Mouse (Mus musculus): ENCODE measurements around the gene H2-Oa.

The H2-Oa gene

GRCm38 (mm10) chr17:34121879-34122187 lies 29.7 kb downstream of the H2-Oa start:
- DNase-seq (ENCODE audit: low read depth, low spot score) = peak; percentile 88

- peak; percentile 96 for DNase-seq (ENCODE audit: low read depth, low spot score)
Measured at GRCm38 (mm10) chr17:34122188-34122984, 30.2 kb downstream of the H2-Oa start, which contains the start of gene Brd2. Brd2 (minus strand) TSS chr17:34122634.

GRCm38 (mm10) chr17:34123111-34123510 lies 31.0 kb downstream of the H2-Oa start:
- no peak for DNase-seq (ENCODE audit: low read depth, low spot score)

GRCm38 (mm10) chr17:34123518-34123917 lies 31.4 kb downstream of the H2-Oa start:
- peak; percentile 63 for DNase-seq (ENCODE audit: low read depth, low spot score)

GRCm38 (mm10) chr17:34124649-34125048 lies 32.5 kb downstream of the H2-Oa start:
- peak; percentile 48 for DNase-seq (ENCODE audit: low read depth, low spot score)

GRCm38 (mm10) chr17:34126826-34127420 lies 34.8 kb downstream of the H2-Oa start:
- no peak for DNase-seq (ENCODE audit: low read depth, low spot score)

DNA sequence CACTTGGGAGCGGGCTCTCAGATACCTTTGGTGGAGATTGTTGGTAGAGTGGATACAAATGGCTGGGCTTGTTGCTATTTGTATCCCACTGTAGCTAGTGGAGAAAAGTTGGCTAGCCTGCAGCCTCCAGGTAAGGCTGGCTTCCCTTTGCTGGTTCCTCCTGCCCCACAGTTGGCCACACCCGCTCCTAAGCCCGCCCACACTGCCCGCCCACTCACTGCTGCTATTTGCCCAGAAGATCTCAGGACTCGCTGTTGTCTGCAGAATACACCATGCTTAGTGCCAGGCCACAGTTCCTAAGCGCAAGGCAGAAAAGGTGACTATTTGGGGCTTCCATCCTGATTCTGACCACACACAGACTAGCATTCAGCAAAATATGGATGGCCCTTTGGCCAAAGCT lies 35.3 kb downstream of the H2-Oa start:
- peak; percentile 46 for DNase-seq (ENCODE audit: low read depth, low spot score)

DNA sequence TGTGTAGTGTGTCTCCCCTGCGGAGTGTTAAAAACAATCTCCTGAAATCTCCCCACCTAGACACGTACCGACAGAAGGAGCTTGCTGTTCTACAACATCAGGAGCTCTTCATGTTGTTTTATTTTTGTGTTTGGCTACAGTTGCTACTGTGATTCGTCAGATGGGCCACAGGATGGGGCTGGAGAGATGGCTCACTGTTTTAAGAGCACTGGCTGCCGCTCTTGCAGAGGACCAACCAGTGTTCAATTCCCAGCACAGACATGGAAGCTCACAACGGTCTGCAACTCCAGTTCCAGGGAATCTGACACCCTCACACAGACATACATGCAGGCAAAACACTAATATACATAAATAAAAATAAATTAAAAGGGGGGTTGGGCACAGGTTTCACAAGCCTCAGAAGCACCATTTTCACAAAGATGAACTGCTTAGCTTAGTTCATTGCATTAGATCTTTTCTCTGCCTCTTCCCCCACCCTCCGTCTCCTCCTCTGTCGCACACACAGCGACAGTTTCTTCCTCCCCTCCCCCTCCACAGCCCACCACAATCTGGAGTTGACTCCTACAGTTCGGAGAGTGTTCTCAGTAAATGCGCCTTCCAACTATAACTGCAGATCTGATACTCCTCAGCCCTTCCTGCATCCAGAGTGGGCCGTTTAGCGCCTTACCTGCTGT lies 36.3 kb downstream of the H2-Oa start:
- peak; percentile 35 for DNase-seq (ENCODE audit: low read depth, low spot score)

DNA sequence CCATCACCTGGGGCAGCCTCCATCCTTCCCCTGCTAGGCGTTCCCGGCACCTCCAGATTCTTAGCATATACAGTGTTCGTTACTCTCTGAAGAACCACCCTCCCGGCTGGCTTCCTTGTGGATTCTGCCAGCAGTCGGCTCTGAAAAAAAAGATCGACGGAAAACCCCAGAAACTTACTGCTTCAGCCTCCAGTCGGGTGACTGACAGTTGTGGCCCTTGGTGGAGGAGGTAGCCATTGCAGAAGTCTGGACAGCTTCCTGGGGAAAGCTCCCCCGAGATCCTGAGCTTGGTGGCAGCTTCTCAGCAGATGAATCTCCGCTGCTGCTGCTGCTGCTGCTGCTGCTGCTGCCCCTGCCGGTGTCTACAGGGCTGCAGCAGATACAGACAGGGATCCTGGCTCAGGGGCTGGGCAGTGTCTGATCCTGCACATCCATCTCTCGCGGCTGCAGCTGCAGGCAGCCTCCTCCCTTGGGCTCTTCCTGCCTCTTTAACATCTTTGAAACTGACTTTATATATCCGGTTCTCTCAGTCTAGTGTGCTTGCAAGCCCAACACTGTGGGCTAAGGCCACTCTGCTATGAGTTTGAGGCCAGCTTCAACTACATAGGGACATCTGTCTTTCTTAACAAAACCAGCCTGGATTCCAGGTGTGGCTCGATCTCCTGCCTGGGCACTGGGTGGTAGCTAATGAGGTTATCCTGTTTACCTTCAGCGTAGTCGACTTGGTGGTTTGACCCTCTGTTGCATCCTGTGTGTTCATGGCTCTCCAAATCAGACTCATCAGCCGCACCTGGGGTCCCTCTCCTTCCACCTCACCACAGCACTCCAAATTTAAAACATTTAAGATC lies 37.0 kb downstream of the H2-Oa start:
- no peak for DNase-seq (ENCODE audit: low read depth, low spot score)

DNA sequence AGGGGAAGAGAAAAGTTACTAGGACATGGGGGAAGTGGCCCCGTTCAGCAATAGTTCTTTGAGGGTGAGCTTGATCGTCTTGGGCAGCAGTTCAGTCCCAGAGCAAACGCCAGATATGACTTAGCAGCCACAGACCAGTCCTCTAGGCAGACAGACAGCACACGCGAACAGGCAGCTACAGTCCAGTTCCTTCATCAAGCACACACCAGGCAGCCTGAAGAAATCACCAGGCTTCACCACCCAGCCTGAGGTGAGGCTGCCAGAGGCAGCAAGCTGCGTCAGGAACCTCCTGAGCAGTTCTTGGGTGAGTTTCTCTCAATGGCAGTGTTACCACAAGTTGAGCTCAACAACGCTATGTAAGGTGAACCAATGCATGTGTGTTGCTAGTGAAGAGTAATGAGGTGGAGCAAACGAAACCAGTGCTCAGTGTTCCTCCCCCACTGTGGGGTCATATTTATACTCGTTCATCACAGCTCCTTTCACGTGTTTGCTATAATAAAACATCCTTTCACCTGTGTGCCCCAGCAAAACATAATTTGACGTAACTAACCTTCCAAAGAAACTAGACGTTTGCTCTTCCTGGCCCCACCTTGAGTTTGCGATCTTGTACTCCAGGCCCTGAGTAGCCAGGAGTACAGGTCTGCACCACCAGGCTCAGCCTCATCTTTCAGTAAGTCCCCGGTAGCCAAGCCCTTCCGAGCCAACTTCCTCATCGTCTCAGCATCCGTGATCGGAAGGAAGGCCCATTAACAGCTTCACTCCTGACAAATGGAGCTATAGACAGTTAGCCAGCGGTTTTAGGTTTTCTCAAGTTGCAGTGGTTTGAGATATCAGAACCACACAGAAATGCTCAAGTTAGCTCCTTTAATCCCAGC lies 38.2 kb downstream of the H2-Oa start:
- no peak for DNase-seq (ENCODE audit: low read depth, low spot score)

- no peak for DNase-seq (ENCODE audit: low read depth, low spot score)
Measured at GRCm38 (mm10) chr17:34131911-34132310, 39.8 kb downstream of the H2-Oa start.

- peak; percentile 61 for DNase-seq (ENCODE audit: low read depth, low spot score)
Measured at GRCm38 (mm10) chr17:34133289-34133688, 41.1 kb downstream of the H2-Oa start.

GRCm38 (mm10) chr17:34134451-34134850 lies 42.3 kb downstream of the H2-Oa start:
- peak; percentile 67 for DNase-seq (ENCODE audit: low read depth, low spot score)

GRCm38 (mm10) chr17:34135297-34136224 lies 43.4 kb downstream of the H2-Oa start:
- DNase-seq (ENCODE audit: low read depth, low spot score) = peak; percentile 100

DNA sequence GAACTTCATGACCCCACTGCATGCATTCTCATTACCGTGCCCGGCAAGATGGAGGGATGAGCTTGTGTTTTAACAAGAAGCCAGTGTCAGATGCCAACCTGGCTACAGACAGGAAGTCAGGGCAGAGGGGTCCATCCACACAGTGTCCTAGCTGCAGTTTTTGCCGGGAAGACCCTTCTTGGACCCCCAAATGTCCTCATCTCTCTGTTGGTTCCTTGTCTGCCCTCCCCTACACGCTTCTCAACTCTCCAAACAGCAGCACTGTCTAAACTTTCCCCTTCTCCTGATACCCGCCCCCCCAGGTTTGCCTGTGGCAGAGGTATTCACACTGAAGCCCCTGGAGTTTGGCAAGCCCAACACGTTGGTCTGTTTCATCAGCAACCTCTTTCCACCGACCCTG lies 45.5 kb downstream of the H2-Oa start:
- no peak for DNase-seq (ENCODE audit: low read depth, low spot score)

GRCm38 (mm10) chr17:34138655-34139054 lies 46.5 kb downstream of the H2-Oa start:
- no peak for DNase-seq (ENCODE audit: low read depth, low spot score)

DNA sequence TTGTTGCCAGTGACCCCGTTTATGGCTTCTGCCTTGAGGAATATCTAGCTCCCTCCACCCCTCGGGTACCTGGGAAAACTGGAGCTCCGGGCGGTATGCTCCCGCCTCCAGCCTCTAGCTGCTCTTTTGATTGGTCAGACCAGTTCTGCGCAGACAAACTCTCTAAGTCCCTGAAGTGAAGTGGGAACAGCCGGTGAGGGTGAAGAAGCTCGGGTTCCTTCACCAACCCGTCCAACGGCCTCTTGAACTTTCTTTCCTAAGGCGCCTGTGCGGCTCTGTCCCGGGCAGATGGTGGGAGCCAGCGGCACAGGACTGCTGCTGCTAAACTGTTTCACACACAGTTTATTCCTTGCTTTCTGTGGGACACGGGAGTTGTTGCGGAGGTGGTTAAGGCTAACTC lies 47.3 kb downstream of the H2-Oa start:
- DNase-seq (ENCODE audit: low read depth, low spot score) = no peak

DNA sequence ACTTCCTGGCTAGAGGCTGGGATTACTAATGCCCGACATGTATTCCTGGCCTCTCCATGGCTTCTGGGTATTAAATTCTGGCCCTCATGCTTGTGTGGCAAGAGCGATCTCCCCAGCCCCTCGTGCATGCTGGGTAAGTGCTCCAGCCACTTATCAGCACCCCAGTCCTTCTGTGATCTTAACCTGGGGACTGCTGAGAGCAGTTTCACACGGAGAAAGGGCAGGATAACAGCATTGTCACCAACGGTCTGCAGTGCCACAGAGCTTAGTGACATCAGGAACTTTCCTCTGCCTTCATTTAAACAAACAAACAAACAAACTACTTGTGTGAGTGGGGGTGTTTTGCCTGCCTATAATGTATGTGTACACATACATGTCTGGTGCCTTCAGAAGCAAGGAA lies 48.1 kb downstream of the H2-Oa start:
- no peak for DNase-seq (ENCODE audit: low read depth, low spot score)

- no peak for DNase-seq (ENCODE audit: low read depth, low spot score)
Measured at GRCm38 (mm10) chr17:34141448-34141847, 49.3 kb downstream of the H2-Oa start.

Data from 3T3-L1 (cell line).